Mouse (Mus musculus): ENCODE results near the gene Slc25a25.
A peak's percentile ranks its signal among the peaks of the same experiment; 100 is the strongest.

Gene Slc25a25

GRCm38 (mm10) chr2:32428262-32428722 lies 23.0 kb downstream of the Slc25a25 start:
- DNase-seq (ENCODE audit: low read depth): no peak

GRCm38 (mm10) chr2:32427720-32428119 lies 23.5 kb downstream of the Slc25a25 start:
- no peak for DNase-seq (ENCODE audit: low read depth)

- DNase-seq (ENCODE audit: low read depth): no peak
These were observed 25.1 kb downstream of the Slc25a25 start for GRCm38 (mm10) chr2:32426141-32426540.

DNA sequence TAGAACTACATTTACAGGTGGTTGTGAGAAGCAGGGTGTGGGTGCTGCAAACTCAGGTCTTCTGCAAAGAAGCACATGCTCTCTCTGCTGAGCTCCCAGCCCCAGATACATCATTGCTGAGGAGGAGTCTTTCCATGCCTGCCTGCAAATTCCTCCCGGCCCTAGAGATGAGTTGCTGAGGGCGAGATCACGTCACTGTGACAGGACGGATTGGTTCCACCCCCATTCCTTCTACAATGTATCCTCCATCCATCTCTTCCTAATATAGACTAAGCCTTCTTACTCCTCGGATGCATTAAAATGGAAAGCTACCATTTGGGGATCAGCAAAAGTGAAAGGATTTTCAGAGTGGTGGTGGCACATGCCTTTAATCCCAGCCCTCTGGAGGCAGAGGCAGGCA lies 25.7 kb downstream of the Slc25a25 start:
- no peak for DNase-seq (ENCODE audit: low read depth)

GRCm38 (mm10) chr2:32424796-32425195 lies 26.4 kb downstream of the Slc25a25 start:
- no peak for DNase-seq (ENCODE audit: low read depth)

DNA sequence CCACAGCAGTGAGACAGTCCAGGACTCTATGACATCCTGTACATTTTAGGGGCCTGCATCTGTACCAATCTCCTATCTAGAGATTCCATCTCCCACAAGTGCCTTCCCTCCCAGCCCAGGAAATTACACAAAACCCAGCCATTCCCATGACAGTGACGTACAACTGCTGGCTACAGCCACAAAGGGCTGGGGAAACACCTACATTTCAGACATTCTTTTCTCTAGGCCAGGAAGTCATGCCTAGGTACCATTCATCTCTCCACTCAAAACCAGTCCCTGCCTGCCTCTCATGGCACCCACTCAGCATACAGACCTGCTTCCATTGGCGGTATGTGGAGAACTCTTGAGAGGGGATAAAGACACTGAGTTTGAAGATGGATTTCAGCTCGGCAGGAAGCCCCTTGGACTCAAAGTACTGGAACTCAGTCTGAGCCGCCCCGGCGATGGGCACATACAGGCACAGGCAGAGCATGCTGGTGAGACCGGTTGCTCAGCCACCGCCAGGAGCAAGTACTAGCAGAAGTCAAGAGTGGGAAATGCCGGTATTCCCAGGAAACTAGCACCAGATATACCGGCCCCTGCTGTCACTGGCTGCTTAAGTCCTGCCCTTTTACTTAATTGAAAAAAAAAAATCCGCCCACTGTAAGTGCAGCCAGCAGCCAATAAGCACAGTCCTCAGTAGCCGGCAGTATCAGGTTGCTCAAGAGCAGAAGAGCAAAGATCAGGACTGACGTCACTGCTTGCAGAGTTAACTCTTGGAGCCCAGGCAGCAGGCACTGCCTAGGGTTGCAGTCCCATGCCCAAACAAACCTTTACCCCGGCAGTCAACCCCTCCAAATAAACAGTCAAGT lies 27.5 kb downstream of the Slc25a25 start:
- peak; percentile 75 for DNase-seq (ENCODE audit: low read depth)

- DNase-seq (ENCODE audit: low read depth): no peak
These were observed 29.4 kb downstream of the Slc25a25 start for GRCm38 (mm10) chr2:32421851-32422251.

- no peak for DNase-seq (ENCODE audit: low read depth)
These were observed 30.6 kb downstream of the Slc25a25 start for GRCm38 (mm10) chr2:32420647-32421046.

- DNase-seq (ENCODE audit: low read depth): no peak
These were observed 31.1 kb downstream of the Slc25a25 start for GRCm38 (mm10) chr2:32420066-32420608.

- no peak for DNase-seq (ENCODE audit: low read depth)
These were observed 31.9 kb downstream of the Slc25a25 start for GRCm38 (mm10) chr2:32419359-32419758.

DNA sequence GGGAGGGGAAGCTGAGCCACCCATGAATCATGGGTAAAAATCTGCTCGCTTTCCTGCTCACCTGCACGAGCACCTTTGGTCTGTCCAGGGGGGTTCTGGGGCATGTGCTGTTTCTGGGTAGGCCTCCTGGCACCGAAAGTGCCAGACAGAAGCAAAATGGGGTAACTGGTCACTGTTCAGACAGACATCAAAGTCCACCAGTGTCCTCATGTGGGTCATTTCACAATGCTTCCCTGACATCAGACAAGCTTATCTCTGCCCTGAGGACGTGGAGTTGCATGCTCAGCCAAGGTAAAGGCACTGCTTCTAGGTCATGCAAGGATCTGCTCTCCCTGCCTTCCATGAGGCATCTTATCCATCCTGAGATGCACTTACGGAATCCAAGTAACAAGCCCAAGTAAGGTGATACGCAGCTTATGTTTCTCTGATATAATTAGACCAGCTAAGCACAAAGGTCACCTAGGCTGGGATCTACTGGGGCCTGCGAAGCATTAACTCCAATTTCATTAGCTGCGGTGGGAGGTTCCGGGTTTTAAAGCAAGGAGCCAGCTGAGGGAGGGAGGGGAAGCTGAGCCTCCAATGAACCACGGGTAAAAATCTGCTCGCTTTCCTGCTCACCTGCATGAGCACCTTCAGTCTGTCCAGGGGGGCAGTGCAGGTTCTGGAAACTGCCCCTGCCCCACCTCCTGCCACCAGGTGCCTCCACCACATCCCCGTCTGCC lies 32.7 kb downstream of the Slc25a25 start:
- no peak for DNase-seq (ENCODE audit: low read depth)

DNA sequence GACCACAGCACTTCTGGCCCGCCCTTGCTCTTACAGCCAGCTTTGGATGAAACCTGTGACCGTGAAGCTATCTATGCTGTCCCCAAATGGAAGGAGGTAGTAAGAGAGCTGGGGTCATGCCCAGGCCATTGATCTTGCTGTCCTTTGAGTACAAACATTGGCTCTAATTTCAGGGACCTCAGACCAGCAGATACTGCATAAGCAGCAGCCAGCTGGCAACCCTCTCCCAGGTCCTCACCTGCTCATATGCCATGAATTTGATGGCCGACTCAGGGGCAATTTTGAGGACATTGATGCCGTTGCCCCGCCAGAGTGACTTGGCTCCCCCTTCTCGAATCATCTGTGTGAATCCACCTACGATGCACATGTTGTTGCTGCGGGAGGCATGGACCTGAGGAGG lies 33.8 kb downstream of the Slc25a25 start:
- no peak for DNase-seq (ENCODE audit: low read depth)

DNA sequence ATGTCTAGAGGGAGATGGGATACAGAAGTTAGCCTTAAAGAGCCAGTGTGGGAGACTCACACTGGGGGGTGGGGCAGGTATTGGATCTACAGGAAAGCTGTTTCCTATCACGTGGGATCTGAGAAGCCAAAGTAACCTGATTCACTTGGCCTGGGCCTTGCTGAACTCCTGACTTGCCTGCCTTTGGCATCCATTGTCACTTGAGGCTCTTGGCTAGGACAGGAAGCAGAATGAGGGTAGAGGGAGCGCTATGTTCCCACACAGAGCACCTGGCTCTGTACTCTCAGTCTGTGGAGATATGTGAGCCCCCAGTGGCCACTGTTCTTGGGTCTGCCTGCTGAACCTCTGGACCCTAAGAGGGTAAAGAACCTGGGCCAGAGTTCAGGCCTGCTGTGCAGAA lies 34.7 kb downstream of the Slc25a25 start:
- no peak for DNase-seq (ENCODE audit: low read depth)

GRCm38 (mm10) chr2:32415801-32416200 lies 35.4 kb downstream of the Slc25a25 start:
- no peak for DNase-seq (ENCODE audit: low read depth)

- no peak for DNase-seq (ENCODE audit: low read depth)
These were observed 37.3 kb downstream of the Slc25a25 start for GRCm38 (mm10) chr2:32413936-32414335.

- no peak for DNase-seq (ENCODE audit: low read depth)
These were observed 38.3 kb downstream of the Slc25a25 start for GRCm38 (mm10) chr2:32412742-32413531.

DNA sequence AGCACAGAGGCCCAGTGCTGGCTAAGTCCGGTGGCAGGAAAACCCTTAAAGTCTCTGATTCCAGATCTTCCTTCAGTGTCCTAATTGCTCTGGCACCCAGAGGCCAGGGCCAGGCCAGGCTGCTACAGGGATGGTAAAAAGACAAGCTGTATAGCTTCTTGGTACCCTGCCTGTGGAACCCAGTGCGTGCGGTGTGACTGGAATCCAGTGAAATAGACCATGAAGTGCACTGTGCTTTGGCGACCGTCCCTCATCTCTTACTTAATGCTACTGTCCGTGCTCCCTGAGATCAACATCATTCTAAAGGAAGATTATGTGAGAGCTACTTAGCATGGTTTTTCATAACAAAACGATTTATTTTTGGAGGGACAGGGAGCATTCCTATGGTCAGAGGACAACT lies 39.8 kb downstream of the Slc25a25 start:
- DNase-seq (ENCODE audit: low read depth): no peak

DNA sequence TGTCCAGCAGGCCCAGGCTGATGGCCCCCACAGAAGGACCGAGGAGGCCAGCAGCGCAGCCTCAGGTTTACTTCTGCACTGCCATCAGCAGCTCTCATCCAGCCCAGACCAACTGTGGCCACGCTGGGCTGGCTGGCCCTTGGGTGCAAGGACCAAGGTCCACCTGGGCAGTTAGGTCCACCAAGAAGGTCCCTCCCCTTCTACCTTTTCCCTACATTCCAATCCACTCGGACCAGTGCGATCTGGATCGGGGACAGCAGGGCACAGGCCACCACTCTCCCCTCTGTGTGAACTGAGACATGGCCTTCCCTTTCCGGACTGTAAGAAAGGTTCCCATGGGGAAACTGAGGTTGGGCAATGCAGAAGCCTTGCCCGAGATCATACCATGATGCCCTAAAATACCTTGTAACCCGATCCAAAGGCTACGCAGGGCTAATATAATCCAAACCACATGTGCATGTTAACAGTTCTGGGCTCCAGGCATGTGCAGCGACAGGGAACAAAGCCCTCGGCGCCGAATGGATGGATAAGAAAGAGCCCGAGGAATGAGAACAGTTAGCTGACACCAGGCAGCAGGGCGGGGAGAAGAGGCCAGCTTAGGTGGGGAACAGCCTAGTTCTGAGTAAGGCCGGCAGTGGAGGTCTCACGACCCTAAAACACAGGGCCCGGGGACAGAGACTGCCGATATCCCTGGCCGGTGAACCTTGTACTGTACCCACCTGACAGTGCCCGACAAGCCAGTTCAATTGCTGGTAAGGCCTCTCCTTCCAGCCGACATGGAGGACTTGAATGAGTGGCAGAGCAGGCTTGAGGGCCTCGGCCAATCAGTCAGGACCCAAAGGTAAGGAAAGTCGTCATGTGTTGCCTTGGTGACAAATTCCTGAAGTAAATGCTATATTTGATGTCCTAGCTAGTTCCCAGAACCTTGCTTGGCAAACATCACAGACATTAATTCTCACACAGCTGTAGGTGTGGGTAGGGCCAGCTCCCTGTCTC lies 42.5 kb downstream of the Slc25a25 start:
- no peak for DNase-seq (ENCODE audit: low read depth)

DNA sequence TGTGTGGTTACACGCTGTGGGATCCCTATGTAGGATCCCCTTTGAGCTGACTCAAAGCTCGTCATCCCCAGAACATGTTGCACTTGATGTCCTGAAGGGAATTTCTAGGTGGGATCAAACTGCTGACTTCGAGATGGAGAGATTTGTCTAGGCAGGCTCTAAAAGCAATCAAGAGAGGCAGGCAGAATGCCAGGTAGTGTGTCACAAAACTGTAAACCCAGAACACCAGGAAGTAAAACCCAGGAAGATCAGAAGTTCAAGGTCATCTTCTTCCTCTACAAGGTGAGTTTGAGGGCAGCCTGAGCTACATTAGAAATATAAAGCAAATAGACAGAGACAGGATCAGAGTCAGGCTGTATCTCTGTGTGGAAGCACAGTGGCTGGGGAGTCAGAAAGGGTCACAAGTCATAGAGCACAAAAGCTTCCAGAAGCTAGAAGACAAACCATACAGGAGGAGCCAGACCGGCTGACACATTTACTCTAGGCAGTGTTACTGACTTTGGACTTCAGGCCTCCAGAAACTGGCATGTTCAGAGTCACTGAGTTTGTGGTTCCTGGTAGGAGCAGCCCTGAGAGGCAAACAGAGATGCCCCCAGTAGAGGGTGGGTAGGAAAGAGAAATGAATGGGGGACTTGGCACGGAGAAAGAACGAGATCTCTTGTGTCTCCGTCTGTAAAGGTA lies 44.0 kb downstream of the Slc25a25 start:
- DNase-seq (ENCODE audit: low read depth): no peak

DNA sequence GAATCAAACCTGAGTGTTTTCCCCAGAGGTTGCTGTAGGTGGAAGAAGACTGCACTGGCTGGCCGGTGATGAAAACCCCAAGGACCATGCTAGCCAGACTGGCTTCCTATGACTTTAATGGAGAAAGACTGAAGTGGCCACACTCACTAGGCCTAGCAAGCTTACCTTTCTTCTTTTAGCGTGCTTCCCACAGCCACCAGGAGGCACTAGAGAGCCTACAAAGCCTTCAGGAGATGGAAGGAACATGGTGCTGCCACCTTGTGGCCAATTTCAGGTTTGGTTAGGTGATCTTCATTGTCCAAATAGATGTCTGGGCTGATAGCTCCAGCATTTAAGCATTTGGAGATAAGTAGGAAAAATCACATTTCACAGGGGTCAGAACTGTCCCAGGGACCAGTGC lies 46.6 kb downstream of the Slc25a25 start:
- peak; percentile 100 for DNase-seq (ENCODE audit: low read depth)

All from c-Kit-positive CD71-positive TER-119-negative erythroid progenitor cells, embryonic 14.5 days (primary cell).